Mouse (Mus musculus): ENCODE measurements at regions not wholly inside any gene's neighbourhood (a gene's known extent, or its start where the extent isn't known, plus 50 kb on each side); places are given as distances from the start of the nearest gene placed in this dataset.

DNA sequence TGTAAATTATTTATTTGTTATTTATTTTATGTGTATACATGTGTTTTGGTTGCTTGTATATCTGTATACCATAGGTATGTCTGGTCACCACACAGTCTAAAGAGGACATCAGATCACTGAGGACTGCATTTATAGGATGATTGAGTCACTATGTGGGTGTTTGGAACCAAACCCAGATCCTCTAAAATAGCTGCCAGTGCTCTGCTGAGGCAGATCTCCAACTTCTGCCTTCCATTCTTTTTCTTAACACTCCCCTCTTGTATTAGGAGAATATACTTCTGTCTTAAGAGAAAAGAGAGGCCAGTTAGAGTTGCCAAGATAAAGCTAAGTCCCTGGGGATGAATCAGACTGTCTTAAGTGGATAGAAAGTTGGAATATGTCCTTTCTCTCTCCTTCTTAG lies 424.2 kb downstream of the Cntn6 start:
- peak; percentile 25 to 69 for DNase-seq (ENCODE audit: low spot score in 2 of 2)

GRCm38 (mm10) chr6:104922577-104922976 lies 430.0 kb downstream of the Cntn6 start:
- DNase-seq (ENCODE audit: low spot score in 2 of 2): no peak

- no peak for DNase-seq (ENCODE audit: low spot score in 2 of 2)
Measured at GRCm38 (mm10) chr6:104926088-104926487, 433.5 kb downstream of the Cntn6 start.

GRCm38 (mm10) chr6:104930284-104930683 lies 437.7 kb downstream of the Cntn6 start:
- no peak for DNase-seq (ENCODE audit: low spot score in 2 of 2)

DNA sequence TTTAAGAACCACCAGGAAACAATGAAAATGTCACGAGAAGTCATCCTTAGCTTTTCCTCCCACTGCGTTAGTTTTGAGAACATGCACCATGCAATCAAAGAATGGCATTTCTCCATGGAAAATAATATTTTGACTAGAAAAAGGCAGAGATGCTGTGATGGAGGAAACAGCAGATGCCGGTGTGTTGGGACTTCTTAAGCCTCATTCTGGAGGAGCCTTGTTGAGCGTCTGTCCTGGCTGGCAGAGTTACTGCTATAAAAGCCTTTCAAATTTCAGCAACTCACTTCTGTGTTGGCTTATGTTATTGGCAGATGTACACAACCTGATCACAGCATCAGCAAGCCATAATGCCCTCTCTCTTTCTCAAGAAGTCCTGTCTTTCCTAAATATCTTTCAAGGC lies 439.6 kb downstream of the Cntn6 start:
- no peak for DNase-seq (ENCODE audit: low spot score in 2 of 2)

DNA sequence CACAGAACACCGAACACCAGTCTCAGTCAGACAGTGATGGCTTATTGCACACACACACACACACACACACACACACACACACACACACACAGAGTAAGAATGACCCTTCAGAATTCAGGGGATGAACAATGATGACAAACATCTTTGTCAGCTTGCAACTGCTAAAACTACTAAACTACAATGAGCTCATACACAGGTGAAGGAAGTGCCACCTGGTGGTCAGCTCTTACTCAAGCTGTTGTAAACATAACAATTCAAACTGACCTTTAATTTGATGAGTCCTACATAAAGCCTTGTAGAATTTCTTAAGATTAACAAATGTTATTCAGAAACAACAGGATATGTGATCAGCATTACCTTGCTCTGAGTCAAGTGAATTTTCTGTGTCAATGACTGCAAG lies 446.5 kb downstream of the Cntn6 start:
- DNase-seq (ENCODE audit: low spot score in 2 of 2): no peak

GRCm38 (mm10) chr6:104974517-104974916 lies 481.9 kb downstream of the Cntn6 start:
- DNase-seq (ENCODE audit: low spot score in 2 of 2): no peak

- no peak for DNase-seq (ENCODE audit: low spot score in 2 of 2)
Measured at GRCm38 (mm10) chr6:104984144-104984543, 491.6 kb downstream of the Cntn6 start.

- DNase-seq (ENCODE audit: low spot score in 2 of 2): no peak
Measured at GRCm38 (mm10) chr6:104989863-104990262, 497.3 kb downstream of the Cntn6 start.

- DNase-seq (ENCODE audit: low spot score in 2 of 2): no peak
Measured at GRCm38 (mm10) chr6:104990366-104990765, 497.8 kb downstream of the Cntn6 start.

GRCm38 (mm10) chr6:104999601-105000000 lies 507.0 kb downstream of the Cntn6 start:
- no peak for DNase-seq (ENCODE audit: low spot score in 2 of 2)

- DNase-seq (ENCODE audit: low spot score in 2 of 2): no peak
Measured at GRCm38 (mm10) chr6:105020672-105021071, 528.1 kb downstream of the Cntn6 start.

GRCm38 (mm10) chr6:105021174-105021573 lies 528.6 kb downstream of the Cntn6 start:
- DNase-seq (ENCODE audit: low spot score in 2 of 2): no peak

DNA sequence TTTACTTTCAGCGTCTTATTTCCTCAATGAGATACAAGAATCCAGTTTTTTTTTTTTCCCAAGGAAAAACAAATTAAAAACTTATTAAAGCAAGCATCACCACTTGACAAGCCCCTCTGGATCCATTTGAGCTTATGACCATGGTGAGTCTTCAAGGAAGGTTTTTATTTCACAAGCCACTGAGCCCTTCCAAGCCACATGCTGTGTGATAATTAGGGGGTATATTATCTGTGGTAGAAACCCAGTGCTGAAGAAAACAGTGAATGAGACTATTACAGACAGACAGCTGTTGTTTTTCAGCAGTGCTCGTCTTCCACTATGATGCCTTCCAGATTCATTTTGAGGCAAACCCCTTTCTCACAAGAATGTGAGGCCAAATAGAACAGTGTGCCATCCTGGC lies 573.6 kb downstream of the Cntn6 start:
- no peak for DNase-seq (ENCODE audit: low spot score in 2 of 2)

- peak; percentile 2 to 27 for DNase-seq (ENCODE audit: low spot score in 2 of 2)
Measured at GRCm38 (mm10) chr6:105090882-105091281, 586.6 kb upstream of the Cntn4 start.

All from frontal cortex, postnatal 36 days (tissue).